Mouse (Mus musculus) E14TG2a.4 (cell line): Measurements from ENCODE around the gene Hs3st2.

ENCODE experiments used
- H3K27me3 ChIP-seq: 2 replicates; pipeline ENCODE4 v1.6.1; 2014; ENCODE audit warnings: low read length, control low read depth; ENCODE audit not compliant: insufficient read depth
- H3K36me3 ChIP-seq: 2 replicates; pipeline ENCODE4 v1.6.1; 2014; ENCODE audit warnings: low read length, control low read depth; ENCODE audit not compliant: insufficient read depth
- H3K4me1 ChIP-seq: replicated peaks from 2 replicates; pipeline ENCODE4 v1.6.1; 2014; ENCODE audit warnings: low read depth, low read length, control low read depth
- H3K4me3 ChIP-seq: replicated peaks from 2 replicates; pipeline ENCODE4 v1.5.1; 2014; ENCODE audit warnings: mild to moderate bottlenecking, low read length
- H3K9me3 ChIP-seq: 2 replicates; pipeline ENCODE4 v1.6.1; 2014; ENCODE audit warnings: low read length, control low read depth
- CTCF ChIP-seq: conservative IDR thresholded peaks from 2 replicates; pipeline ENCODE4 v1.5.1; 2014; ENCODE audit warnings: low read length
- NANOG ChIP-seq: IDR thresholded peaks from 2 replicates; pipeline ENCODE4 v1.6.1; 2014; ENCODE audit warnings: borderline replicate concordance, low read length, mixed read lengths
- POU5F1 ChIP-seq: IDR thresholded peaks from 2 replicates; pipeline ENCODE4 v1.6.1; 2014; ENCODE audit warnings: low read length, borderline replicate concordance

Gene Hs3st2

DNA sequence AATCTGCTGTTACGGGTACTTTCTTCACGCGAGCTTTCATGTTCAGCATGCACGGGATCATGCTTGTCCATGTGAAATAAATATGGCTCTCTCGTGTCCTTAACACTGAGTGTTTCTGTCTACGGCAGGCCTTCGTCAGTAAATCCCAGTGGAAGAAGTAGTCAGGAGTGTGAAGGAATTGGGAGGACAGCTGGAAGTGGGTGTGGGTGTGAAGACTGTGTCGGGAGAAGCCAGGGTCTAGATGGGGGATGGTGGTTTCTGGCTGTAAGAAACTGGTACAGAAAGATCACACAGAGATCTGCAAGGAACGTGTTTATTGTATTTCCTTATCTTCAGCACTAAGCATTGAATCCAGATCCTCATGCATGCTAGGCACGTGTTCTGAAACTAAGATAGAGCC is 110.0 kb downstream of the Hs3st2 start:
- Histone ChIP-seq H3K9me3 (no peaks in the 10 kb centered on the region), H3K27me3 (no peaks in the 10 kb centered on the region), H3K4me3 (no peak overlapping the region), H3K36me3 (no peaks in the 10 kb centered on the region), H3K4me1 (no peaks in the 10 kb centered on the region)
- TF ChIP-seq NANOG (no peak), POU5F1 (no peak), CTCF (no peak)

DNA sequence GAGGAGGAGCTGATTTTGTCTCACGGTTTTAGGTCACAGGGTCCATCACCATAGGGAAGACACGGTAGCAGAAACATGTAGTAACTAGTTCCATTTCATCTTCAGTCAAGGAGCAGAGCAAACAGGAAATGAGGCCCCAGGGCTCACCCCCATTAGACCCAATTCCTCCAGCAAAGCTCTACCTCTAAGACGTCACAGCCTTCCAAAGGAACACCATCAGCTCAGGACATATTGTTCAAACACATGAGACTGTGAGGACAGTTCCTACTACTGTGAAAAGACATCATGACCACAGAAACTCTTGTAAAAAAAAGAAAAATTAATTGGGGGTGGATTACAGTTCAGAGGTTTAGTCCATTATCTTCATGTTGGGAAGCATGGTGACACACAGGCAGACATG is 125.1 kb downstream of the Hs3st2 start:
- Histone ChIP-seq H3K9me3 (no peaks in the 10 kb centered on the region), H3K4me1 (no peaks in the 10 kb centered on the region), H3K27me3 (no peaks in the 10 kb centered on the region), H3K4me3 (no peak overlapping the region), H3K36me3 (no peaks in the 10 kb centered on the region)
- no peak for TF ChIP-seq POU5F1
- no peak for TF ChIP-seq NANOG
- no peak for TF ChIP-seq CTCF

DNA sequence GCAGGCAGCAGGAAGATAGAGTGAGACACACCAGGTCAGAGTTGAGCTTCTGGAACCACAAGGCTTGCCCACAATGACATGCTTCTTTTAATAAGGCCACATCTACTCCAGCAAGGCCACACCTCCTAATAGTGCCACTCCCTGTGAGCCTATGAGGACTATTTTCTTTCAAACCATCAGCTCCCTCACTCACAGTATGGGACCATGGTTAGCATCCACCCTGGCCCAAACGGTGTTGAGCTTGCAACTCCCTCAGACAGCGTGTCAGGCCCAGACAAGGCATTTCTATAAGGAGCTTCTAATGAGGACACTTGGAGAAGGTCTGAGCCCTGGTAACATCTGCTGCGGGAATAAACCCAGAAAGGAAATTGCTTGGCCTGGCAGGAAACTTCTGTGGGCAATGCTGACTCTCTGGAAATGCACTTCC is 125.5 kb downstream of the Hs3st2 start:
- TF ChIP-seq POU5F1 (no peak), NANOG (no peak), CTCF (no peak)

DNA sequence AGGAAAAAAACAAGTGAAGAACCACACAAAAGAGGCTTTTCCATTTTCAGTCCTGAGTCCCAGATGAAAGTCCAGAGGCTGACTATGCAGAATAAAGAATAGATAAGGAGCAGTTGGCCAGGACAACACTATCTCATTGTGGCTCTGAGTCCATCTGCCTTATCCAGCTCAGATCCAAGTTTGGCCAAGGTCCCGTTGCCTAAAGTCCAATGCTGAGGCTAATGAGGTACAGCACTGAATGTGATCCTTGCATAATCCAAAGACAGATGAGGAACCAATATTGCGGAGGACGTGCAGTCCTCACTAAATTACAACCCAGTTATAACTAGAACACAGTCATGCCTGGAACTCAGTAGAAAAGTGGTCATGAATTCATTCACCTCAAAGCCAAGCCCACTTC is 130.5 kb downstream of the Hs3st2 start:
- H3K36me3 ChIP-seq: no peaks in the 10 kb centered on the region
- no peaks in the 10 kb centered on the region for H3K4me1 ChIP-seq
- 0 out of 2 replicates have a peak, but pooled peaks cover 5% of the 10 kb centered on the region for H3K9me3 ChIP-seq
- H3K4me3 ChIP-seq: no peak overlapping the region
- no peak for TF ChIP-seq NANOG
- TF ChIP-seq POU5F1: no peak
- no peak for TF ChIP-seq CTCF
- no peaks in the 10 kb centered on the region for H3K27me3 ChIP-seq

More for the DNA sequence above, 125.5 kb downstream of the Hs3st2 start:
- Histone ChIP-seq H3K36me3 (no peaks in the 10 kb centered on the region), H3K4me1 (no peaks in the 10 kb centered on the region), H3K4me3 (no peak overlapping the region), H3K27me3 (no peaks in the 10 kb centered on the region), H3K9me3 (no peaks in the 10 kb centered on the region)

GRCm38 (mm10) chr7:121529023-121529422 is 137.4 kb downstream of the Hs3st2 start:
- H3K9me3 ChIP-seq: no peaks in the 10 kb centered on the region
- no peak for TF ChIP-seq NANOG
- TF ChIP-seq POU5F1: no peak
- TF ChIP-seq CTCF: no peak
- no peaks in the 10 kb centered on the region for H3K4me1 ChIP-seq
- no peaks in the 10 kb centered on the region for H3K36me3 ChIP-seq
- no peak overlapping the region for H3K4me3 ChIP-seq
- no peaks in the 10 kb centered on the region for H3K27me3 ChIP-seq

DNA sequence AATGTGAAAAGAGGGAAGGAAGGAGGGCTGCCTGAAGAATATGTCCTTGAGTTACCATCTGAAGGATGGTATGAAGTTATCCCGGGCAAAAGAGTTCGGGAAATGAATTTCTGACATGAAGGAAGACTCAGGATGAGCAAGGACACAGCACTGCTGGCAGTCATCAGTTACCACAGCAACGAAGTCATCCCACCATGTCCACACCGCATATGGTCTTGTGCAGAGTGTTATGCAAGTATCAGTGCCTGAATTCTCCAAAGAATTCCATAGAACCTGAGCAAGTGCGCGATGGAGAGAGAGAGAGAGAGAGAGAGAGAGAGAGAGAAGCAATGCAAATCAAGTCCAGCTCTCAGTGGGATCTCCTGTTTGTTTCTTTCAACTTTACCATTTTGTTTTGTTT is 142.0 kb downstream of the Hs3st2 start:
- peaks cover 11% of the 10 kb centered on the region for H3K9me3 ChIP-seq
- no peaks in the 10 kb centered on the region for H3K27me3 ChIP-seq
- H3K4me3 ChIP-seq: no peak overlapping the region
- H3K36me3 ChIP-seq: no peaks in the 10 kb centered on the region
- TF ChIP-seq CTCF: no peak
- TF ChIP-seq NANOG: no peak
- no peak for TF ChIP-seq POU5F1
- H3K4me1 ChIP-seq: no peaks in the 10 kb centered on the region

- H3K4me1 ChIP-seq: no peaks in the 10 kb centered on the region
Measured at GRCm38 (mm10) chr7:121534386-121534785, 142.7 kb downstream of the Hs3st2 start.

DNA sequence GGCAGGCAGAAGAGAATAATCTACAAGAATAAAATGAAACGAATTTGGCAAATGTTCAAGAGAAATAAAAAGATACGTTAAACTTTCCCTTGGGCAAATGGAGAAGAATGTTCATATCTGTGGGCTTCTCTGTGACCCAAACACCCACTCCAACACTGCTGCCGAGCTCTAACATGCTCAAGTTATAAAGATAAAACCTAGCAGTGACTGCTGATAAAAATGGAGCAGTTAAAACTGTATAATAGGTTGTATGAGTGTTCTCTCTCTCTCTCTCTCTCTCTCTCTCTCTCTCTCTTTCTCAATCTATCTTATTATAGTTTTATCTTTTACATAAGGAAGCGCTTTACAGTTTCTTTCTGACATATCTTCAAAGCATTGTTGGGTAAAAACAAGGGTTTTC is 144.3 kb downstream of the Hs3st2 start:
- TF ChIP-seq POU5F1: no peak
- TF ChIP-seq NANOG: no peak
- TF ChIP-seq CTCF: no peak
- Histone ChIP-seq H3K36me3 (no peaks in the 10 kb centered on the region), H3K27me3 (no peaks in the 10 kb centered on the region), H3K4me3 (no peak overlapping the region), H3K4me1 (no peaks in the 10 kb centered on the region), H3K9me3 (peaks cover 11% of the 10 kb centered on the region)

More at GRCm38 (mm10) chr7:121534386-121534785, 142.7 kb downstream of the Hs3st2 start:
- Histone ChIP-seq H3K36me3 (no peaks in the 10 kb centered on the region), H3K9me3 (peaks cover 11% of the 10 kb centered on the region), H3K4me3 (no peak overlapping the region), H3K27me3 (no peaks in the 10 kb centered on the region)
- TF ChIP-seq POU5F1: no peak
- TF ChIP-seq CTCF: no peak
- TF ChIP-seq NANOG: no peak

DNA sequence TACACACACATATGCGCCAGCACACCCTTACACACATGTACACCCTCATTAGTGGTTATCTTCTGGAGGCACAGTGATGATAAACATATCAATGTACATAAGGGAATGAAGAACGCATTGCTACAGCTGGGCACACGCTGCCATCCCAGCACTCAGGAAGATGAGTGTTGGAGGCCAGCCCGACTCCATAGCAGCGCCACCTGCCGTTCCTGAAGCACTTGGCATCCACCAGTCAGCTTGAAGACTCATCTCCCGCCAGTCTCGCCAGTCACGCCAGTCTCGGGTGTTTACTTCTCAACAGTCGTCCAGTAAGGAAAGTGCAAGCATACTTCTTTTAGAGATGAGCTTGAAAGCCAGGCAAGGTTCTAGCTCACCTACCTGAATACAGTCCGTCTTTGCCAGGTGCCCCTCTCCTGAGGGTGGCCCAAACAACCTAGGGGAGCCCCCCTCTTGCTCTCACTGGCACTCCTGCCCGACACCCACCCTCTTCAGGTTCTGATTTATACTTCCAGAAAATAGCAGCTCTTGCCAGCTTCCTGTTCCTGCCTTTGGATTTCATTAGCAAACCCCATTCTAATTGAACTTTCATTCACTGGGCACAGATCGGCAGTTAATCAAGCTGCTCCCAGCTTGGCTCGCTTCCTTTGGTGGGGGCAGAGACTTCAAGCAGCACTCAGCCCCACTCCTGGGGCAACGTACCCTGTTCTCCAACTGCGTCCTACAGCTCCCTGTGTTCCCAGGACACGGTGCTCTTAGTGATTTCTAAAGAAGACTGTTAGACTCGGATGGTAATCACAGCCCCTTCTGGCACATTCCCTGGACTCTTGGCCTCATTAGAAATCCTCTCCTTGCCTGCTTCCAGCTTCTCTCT is 148.0 kb downstream of the Hs3st2 start:
- Histone ChIP-seq H3K27me3 (no peaks in the 10 kb centered on the region), H3K9me3 (peaks cover 16% of the 10 kb centered on the region), H3K36me3 (no peaks in the 10 kb centered on the region), H3K4me1 (no peaks in the 10 kb centered on the region), H3K4me3 (no peak overlapping the region)
- TF ChIP-seq NANOG (no peak), POU5F1 (no peak), CTCF (no peak; the same call in 1 of the 2 replicates)
